Mouse (Mus musculus) heart, postnatal 14 days (tissue): ENCODE measurements at regions not wholly inside any gene's neighbourhood (a gene's known extent, or its start where the extent isn't known, plus 50 kb on each side); places are given as distances from the start of the nearest gene placed in this dataset.

ENCODE experiments used
- DNase-seq, 2 experiments: peaks; one replicate each; pipeline ENCODE4 v3.0.0; 2021 to 2022
- intact Hi-C: fragments of 180-260 bp; cut with DNase I; formaldehyde crosslinking; loops from one replicate; pipeline ENCODE4 v1.15.1; 2025

DNA sequence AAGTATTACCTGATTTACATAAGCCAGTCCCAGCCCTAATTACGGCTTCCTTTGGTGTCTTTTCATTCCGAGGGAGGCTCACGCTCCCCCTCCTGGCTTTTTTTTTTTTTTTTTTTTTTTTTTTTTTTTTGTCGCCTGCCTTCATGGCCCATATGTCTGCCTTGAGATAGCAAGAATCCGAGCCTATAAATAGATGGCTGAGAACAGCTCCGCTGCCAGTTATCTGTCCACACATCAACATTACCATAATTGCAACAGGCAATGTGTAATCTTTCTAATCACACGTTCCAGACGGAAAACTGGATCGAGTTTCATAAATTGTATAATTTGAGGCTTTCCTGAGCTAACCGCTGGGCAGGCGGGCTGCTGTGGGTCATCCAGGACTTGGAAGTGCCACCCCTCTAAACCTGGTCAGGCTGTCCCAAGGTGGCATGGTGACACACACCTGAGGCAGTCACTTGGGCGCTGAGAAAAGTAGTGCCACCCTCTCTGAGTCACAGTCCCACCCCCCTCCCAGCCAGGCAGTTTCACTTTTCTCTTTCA lies 93.9 kb upstream of the Tle3 start:
- DNase-seq, result no peak
- intact Hi-C loops, result loop anchor here (5.0 kb wide), 1 partner anchor 231 kb away; no protein-coding TSS in a partner anchor

DNA sequence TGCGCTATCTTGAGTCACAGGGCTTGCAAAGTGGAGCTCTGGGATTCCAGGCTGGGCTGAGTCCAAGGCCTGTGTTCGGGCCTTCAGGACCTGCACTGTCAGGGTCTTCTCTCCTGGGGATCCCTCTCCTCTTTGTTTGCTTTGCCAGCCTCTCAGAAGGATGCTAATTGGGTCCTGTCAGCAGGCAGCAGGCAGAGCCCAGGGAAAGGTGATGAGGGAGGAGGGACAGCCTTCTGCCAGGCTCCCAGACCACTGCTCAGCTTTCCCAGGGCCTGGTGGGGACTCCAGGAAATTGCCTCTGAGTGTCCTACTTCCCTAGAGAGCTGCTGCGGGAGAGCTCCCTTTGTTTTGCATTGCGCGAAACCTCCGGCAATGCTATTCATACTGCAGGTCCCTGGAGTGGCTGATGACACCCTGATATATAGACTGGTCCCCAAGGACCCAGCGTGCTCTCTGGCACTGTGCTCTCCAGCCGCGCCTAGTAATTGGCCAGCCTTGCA lies 93.1 kb upstream of the Tle3 start:
- intact Hi-C loops, result loop anchor here (5.0 kb wide), 1 partner anchor 232 kb away; no protein-coding TSS in a partner anchor
- DNase-seq, result no peak

DNA sequence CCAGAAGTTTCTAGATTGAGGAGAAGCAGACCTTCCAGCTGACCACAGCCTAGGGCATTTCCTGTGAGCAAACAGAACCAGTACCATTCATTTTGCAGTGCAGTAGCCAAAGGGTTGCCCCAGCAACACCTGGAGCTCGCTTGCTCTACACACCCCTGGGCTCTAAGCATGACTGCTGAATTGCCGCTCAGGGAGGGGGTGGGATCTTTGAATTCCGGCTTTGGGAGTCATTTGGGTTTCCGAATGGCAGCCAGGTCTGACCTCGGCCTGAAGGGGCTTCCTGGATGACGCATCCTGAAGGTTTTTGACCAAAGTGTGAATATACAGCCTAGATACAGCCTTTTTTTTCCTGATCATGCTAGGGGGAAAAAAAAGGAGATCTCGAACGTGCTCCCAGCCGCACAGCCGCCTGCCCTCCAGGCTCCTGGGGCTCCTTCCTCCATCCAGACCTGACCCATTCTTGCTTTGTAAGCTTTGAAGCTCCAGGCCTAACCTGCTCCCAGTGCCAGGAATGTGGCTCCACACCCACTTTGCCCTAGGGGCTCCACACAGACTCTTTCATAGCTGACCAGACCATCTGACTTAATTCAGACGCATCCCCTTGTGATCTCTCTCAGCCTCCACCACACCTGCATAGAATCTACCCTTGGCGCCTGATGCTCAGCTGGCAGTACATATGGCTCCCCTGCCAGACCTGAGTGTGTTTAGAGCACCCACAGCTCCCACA lies 91.1 kb upstream of the Tle3 start:
- intact Hi-C loops, result no loop called here
- no peak for DNase-seq

DNA sequence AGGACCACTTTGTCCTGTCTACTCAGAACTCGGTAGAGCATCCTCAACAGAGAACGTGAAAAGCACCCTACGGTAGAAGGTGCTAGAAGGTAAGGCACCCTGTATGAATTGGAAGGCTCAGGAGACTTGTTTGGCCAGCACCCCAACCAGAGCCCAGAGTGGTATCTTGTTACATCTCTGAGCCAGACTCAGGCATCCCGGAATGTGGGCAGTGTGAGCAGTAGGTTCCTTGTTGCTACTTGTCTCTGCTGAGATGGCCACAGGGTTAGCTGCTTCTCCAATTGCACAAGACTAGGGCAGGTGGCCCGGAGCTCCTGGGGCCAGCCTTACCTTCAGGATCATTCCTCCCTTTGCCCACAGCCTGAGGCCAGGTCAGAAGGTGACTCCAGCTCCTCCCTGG lies 88.9 kb upstream of the Tle3 start:
- intact Hi-C loops, result no loop called here
- DNase-seq, result no peak

DNA sequence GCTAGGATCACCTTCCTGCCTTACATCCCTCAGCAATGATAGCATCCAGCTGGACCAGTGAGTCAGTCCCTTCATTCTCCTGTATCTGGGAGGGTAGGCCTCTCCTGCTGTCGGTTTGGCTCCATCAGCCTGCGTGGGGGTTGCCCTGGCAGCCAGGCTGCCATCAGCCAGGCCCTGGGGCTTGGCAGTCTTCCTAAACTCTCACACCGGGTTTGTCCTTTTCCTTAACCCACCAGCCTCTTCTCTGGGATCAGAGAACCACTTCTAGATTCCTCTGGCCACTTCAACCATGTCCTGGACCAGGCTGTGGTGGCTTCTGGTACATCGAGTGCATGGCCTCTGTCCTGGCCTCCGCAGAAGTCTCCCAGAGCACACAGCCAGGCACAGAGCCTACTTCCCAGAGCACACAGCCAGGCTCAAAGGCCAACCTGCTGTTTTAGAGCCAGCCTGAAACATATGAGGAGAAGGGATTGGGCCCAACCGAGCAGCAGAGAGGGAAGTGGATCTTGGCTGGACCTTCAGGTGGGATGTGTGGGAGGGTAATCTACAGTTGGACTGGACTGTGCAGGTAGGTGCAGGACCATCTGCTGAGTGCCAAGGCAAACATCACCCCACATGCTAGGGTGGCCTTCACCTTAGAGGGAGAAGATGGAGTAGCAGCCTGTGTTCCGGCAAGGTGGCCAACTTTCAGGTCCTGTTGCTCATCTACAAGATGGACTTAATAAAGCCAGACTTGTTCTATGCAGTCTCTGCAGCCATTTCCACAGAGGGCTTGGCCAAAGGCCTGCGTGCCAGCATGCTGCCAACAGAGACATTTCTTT lies 87.8 kb upstream of the Tle3 start:
- no peak for DNase-seq
- intact Hi-C loops, result no loop called here

DNA sequence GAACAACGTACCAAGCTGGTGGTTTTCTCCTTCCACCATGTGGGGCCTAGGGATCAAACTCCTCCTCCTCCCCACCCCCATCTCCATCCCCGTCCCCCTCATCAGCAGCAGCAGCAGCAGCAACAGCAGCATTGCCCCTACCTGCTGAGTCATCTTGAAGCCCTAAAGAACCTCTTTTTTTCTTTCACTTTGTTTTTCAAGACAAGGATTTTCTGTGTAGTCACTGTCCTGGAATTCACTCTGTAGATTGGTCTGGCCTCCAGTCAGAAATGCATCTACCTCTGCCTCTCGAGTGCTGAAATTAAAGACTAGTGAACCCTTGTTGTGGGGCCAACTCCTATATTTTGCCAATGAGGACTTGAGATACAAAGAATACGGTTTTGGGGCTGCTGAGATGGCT lies 85.6 kb upstream of the Tle3 start:
- intact Hi-C loops, result no loop called here
- DNase-seq, result no peak

DNA sequence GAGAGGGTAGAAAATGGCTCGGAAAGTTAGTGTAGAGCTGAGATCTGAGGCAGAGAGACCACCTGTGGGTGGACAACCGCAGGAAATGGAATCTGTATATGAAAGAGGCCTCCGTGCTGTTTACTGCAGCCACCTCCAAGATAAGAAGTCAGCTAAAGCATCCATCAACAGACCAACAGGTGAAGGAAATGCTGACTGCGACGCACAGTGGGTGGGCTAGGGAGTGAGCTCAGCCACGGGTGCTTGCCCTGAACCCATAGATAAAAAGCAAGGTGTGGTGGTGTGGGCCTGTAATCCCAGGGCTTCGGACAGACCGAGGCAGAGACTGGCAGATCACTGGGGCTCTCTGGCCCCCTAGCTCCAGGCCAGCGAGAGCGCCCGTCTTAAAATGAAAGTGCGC lies 83.0 kb upstream of the Tle3 start:
- intact Hi-C loops, result no loop called here
- no peak for DNase-seq

DNA sequence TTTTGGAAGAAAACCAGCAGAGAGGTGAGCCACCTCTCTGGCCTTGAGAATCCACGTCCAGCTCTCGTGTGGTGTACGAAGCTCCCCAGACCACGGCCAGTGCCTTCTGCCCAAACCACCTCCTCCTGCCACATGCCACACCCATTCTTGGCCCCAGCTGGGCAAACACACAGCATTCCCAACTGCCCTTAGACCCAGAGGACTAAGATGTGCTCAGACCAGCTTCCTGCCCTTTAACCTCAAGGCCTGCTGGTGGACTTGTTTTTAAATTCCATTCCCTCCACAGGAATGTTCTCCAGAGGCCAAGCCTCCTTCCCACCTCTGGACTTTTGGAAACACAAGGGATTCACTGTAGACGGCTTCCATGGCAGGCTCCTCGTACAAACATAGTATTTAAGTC lies 82.5 kb upstream of the Tle3 start:
- no peak for DNase-seq
- intact Hi-C loops, result no loop called here

DNA sequence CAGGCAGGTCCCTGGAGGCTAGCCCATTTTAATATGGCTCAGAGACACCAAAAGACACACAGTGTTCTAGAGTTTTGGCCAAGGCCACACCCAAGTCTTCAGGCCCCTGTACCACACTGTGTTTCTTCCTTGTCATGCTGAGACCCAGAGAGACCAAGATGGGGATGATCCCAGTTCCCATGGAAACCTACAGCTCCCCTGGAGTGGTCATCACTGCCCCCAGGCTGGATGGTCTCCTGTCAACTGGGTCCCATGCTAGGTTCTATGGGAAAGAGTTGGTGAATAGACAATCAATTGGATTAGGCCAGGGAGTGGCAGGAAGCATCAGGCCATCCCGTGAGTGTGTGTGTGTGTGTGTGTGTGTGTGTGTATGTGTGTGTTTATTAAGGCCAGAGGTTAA lies 80.5 kb upstream of the Tle3 start:
- DNase-seq, result no peak
- intact Hi-C loops, result no loop called here

DNA sequence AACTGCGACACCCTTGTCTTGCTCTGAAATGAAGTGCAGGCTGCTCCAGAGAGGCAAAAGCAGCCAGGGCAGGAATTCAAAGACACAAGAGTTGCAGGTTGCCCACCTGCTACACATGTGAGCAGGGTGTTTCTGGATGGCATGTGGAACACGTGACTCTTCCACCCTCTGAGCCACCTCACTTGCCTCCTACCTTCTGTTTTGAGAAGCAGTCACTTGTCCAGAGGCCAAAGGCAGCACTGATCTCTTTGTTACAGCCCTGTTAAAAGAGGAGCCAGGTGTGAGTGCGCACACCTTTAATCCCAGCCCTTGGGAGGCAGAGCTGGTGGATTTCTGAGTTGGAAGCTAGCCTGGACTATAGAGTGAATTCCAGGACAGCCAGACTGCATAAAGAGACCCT lies 79.7 kb upstream of the Tle3 start:
- intact Hi-C loops, result no loop called here

DNA sequence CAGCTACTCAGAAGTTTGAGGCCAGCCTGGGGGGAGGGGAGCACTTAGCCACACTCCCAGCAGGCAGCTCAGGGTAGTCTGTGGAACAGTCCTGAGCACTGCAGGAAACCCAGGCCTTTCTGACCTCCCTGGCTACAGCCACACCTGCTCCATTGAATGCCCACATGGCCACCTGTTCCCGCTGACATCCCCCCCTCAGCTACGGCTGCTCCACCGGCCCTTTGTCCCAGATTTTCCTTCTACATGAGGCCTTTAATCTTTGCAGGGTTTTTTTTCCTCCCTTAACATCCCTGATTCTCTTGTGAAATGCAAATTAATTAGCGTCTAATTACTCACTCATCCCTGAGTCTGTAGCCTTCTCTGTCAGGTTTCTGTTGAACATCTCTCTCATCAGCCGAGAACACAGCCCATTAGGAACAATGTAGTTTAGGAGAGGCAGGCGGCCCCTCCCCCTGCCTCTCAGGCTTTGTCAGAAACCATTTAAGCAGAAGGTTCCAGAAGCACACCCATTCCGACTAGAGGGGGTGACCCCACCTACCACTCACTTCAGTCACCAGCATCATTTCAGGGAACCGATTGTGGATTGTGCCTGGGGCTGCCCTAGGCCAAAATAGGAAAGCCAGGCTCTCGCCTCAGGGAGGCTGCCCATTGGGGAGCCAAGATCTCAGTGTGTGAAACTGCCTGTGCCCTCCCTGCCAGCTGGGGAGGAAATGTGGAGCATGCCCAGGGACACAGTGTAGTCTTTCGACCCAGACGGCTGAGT lies 78.8 kb upstream of the Tle3 start:
- DNase-seq, result no peak
- intact Hi-C loops, result no loop called here

More for the DNA sequence above, 79.7 kb upstream of the Tle3 start:
- no peak for DNase-seq

DNA sequence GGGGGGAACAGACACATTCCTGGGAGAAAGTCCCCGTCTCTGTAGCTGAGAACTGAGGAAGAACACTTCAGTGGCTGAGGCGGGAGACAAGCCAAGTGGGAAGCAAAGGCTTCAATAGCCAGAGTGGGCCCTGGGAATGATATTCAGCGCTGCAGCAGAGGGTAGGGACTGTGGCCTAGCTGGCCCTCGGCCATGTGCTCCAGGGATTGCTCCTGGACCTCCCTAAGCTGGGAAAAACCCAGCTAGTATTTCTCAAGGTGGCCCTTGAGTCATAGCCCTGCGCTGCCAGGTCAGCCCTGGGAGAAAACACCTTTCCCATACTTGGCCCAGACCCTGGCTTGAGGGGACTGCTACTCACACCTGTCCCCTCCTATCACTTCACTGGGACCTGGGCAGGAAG lies 77.2 kb upstream of the Tle3 start:
- DNase-seq, result no peak
- intact Hi-C loops, result no loop called here

DNA sequence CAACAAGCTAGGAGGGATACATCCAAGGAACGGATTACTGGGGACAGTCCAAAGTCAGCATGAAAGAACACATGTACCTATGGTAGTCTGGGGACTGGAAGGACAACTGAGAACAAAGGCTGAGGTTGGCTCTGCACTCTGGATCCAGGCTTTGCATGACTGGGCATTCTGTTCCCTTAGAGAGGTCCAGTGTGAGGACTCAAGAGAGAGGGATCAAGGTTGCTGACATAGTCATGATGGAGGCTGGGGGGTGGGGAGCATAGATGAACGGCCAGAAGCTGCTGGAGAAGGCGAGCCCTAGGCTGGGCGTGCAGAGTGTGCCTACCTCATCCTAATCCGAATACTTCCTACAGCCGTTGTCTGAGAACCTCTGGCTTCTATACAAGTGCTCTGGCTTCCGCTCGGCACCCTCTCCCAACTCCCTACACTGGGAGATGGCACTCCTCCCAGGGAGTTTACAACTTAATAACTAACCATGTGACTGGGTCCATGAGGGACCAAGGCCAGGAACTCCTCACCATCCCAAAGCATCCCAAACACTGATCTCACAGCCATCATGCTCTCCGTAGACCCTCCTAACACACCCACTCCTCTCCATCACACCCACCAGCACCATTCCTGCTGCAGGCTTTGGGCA lies 75.7 kb upstream of the Tle3 start:
- DNase-seq, result no peak
- intact Hi-C loops, result no loop called here

DNA sequence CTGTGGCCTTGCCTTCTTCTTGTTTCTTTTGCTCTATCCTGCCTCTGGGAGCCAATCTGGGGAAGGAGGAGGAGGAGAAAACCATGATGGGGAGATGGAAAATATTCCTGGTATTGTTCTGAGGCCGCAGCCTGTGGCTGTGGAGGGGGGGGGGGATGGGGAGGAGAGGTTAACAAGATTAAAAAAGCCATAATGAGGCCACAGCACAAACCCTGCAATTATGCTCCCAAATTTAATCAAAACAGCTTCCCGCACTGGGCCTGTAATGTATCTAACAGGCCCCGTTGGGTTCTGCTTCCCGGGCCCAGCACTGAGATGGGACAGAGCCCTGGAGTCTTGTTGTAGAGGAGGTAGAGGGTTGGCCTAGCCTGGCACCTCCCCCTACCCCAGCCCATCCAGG lies 74.8 kb upstream of the Tle3 start:
- intact Hi-C loops, result no loop called here
- DNase-seq, result no peak

DNA sequence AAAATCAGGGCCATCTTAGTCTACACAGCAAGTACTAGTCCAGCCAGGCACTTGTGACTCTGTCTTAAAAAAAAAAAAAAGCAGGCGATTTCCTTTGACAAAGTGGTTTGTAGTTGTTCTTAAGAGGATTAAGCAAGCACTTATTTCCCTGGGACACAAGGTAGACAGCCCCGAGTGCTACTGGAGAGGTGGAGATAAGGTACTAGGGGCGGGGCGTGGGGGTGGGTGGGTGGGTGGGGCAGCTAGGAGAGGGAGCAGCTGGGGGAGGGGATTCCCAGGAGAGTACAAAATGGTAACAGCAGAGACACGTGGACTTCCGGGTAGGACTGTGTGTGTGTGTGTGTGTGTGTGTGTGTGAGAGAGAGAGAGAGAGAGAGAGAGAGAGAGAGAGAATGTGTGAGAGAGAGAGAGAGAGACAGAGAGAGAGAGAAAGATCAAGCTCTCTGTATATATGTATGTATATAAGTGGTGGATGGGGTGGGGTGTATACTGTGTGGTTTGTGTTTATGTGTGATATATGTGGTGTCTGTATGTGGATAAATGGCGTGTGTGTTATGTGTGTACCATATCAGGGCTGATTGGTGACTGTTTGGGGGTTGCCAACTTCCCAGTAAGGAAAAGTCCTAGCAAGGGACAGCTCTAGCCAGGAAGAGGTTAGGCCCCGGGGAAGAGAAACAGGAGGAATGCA lies 72.1 kb upstream of the Tle3 start:
- no peak for DNase-seq
- intact Hi-C loops, result no loop called here

DNA sequence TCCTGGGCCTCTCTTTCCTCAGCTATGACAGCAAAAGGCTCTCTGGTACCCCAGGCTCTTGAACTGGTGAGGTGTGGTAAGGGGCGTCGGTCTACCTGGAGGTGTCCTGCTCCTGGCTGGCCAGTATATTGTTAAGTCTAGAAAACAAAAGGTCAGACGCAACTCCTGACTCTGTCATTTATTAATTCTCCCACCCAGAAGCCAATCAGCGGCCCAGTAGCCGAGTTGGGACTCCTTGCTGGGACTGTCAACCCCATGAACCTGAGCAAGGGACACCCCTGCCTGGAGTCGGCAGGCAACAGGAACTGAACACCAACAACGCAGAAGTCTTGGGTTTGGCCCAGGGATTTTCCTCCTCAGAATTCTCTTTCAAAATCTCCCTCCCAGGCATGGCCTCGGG lies 71.1 kb upstream of the Tle3 start:
- intact Hi-C loops, result no loop called here
- no peak for DNase-seq

DNA sequence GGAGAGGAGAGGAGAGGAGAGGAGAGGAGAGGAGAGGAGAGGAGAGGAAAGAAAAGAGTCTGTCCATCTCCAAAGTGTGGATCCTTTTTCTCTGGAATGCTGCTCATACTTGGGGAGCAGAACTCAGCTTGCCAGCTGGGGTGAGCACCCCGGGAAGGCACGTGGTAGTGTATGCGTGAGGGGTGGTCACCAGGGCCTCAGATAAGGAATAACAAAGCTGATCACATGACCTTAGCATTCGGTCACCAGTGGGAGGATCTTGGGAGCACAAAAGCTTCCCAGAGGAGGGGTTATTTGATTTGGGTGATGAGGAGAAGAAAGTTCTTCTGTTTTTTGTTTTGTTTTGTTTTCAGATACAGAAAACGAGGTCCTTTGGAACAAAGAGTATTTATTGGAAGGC lies 69.4 kb upstream of the Tle3 start:
- DNase-seq, result no peak
- intact Hi-C loops, result no loop called here

DNA sequence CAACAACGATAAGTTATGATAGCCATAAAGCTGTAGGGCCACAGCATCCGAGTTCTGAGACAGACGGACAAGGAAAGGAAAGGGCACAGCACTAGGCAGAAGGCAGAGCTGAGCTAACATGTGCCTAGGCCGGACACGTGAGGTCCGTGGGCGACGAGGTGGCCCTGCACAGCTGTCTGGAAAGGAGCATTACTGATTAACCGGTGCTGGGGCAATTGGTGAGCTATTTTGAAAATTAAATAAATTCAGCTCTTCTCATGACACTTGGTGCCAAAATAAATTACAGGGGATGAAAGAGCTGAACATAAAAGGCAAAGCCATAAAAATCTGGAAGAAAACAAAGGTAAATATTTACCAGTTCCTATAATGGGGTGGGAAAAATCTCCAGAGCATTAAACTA lies 65.9 kb upstream of the Tle3 start:
- no peak for DNase-seq
- intact Hi-C loops, result no loop called here

DNA sequence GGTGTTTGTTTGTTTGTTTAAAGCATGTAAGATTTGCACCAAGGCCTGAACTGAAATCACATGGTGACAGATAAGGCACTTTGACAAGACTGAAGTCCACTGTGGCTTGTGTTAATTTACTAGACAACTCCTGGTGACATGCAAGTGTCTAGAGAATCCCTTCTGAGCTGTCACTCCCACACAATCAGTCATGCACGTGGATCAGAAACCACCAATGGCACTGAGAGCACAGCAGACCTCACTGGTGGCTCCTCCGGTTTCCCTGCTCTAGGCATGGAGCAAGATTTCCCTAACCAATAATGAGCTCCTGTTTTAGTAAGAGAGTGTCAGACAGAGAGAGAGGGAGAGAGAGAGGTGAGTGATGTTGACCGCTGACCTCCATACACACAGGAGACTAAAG lies 63.1 kb upstream of the Tle3 start:
- intact Hi-C loops, result no loop called here
- DNase-seq, result no peak
